ENCODE assay signal across 9 mouse cellular contexts in the genomic region with DNA sequence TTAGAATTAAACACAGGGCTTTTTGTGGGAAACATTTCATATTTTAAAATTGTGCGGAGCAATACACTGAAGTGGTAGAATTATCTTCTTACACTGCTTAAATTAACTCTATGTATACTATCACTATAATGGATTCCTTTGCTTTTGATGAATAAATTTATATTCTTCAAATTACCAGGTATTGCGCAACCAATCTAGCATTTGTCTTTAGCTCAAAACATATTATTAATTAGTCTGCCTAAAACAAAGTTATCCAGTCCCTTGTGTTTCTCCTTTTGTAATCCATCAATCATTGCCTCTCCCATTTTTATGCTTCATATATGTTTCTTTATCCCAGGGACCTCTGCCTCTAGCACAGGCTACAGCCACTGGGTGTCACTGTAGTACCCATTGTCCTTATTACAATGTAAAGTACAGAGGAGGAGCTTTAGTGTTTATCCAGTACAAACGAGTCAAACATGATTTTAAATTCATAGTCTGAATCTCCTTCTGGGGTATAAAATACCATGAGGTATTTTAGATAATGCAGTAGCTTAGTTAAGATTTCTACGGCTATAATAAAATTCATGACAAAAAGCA.
DNase-seq lines count a peak whose midpoint lies in the region; ATAC-seq and TF ChIP-seq lines count a peak whose summit lies in the region.
"Had no signal": no experiment of that assay in that cellular context is flagged by ENCODE, and none has a peak within 500 bp of the region (broad histone marks: within the 10 kb centered on the region; RNA-seq: fewer than 3 reads in every experiment).

No protein-coding gene starts in this region.

- no peak overlapping the region for H3K27ac ChIP-seq in kidney, postnatal 0 days
- H3K27ac ChIP-seq: liver, embryonic 14.5 days had no signal

- H3K36me3 ChIP-seq in kidney, postnatal 0 days (ENCODE audit: insufficient read depth, low read length): no peaks in the 10 kb centered on the region

- ATAC-seq in kidney, postnatal 0 days (replicated peaks; ENCODE audit: low FRiP score, low read depth): no peak
- ATAC-seq in megakaryocyte progenitor cell, adult 5-6 weeks (replicated peaks; ENCODE audit: poor library complexity): no peak
- no peak for ATAC-seq in activated CD4-positive, CD25-positive, alpha-beta regulatory T cell, adult 4 months
- ATAC-seq: Patski had no signal

- no peak overlapping the region for H3K4me3 ChIP-seq in kidney, postnatal 0 days (replicated peaks; ENCODE audit: low read depth, low read length)

- H3K4me1 ChIP-seq in kidney, postnatal 0 days (replicated peaks; ENCODE audit: insufficient read depth, low read length): no peaks in the 10 kb centered on the region

- H3K4me2 ChIP-seq in kidney, postnatal 0 days (ENCODE audit: low read length): no peak overlapping the region

- no peak overlapping the region for H3K9ac ChIP-seq in kidney, postnatal 0 days (ENCODE audit: low read depth, low read length)
- H3K9ac ChIP-seq: liver, embryonic 14.5 days had no signal

- peak; percentile 47 for TF ChIP-seq CTCF in kidney, postnatal 0 days (IDR thresholded peaks at IDR 0.05; ENCODE audit: low read depth)

- peak; percentile 6 for DNase-seq in kidney, postnatal 0 days (ENCODE audit: low spot score)
- no peak for DNase-seq in kidney, postnatal 4 days
- peak; percentile 6 for DNase-seq in right cerebral cortex, postnatal 14 days
- DNase-seq in right cerebral cortex, postnatal 36 days (ENCODE audit: low spot score in 2 of 2): no peak
- DNase-seq in cerebellum, postnatal 10 days: peak; percentile 63 to 69

- no peaks in the 10 kb centered on the region for H3K9me3 ChIP-seq in kidney, postnatal 0 days (replicated peaks; ENCODE audit: low read length)

- WGBS in kidney, postnatal 0 days: 65% methylated on average over 4 of the region's 4 CpGs

- no peaks in the 10 kb centered on the region for H3K27me3 ChIP-seq in kidney, postnatal 0 days (ENCODE audit: insufficient read depth, low read length)
- H3K27me3 ChIP-seq: Patski had no signal

Comparison
In these comparisons a context has a peak if more than half of its experiments do, and no peak if none do; other contexts are left out.
1. DNase-seq: peak in kidney, postnatal 0 days (single experiment), right cerebral cortex, postnatal 14 days (single experiment) and cerebellum, postnatal 10 days (2 of 2); none in kidney, postnatal 4 days (0 of 2) and right cerebral cortex, postnatal 36 days (0 of 2).